Mouse (Mus musculus) cerebellum, adult 2 months (tissue): ENCODE data around the gene Sult6b2.

Experiments used
- CTCF ChIP-seq: fragments of 200-500 bp; IDR thresholded peaks from 2 replicates; pipeline ENCODE4 v1.5.1; 2011; ENCODE audit warnings: low read depth, mild to moderate bottlenecking, control low read depth, low read length, moderate library complexity, borderline replicate concordance; ENCODE audit not compliant: insufficient read depth
- POLR2A ChIP-seq: fragments of 200-500 bp; IDR thresholded peaks from 2 replicates; pipeline ENCODE4 v1.6.1; 2011; ENCODE audit warnings: low read length, control low read depth, borderline replicate concordance; ENCODE audit not compliant: insufficient read depth

DNA sequence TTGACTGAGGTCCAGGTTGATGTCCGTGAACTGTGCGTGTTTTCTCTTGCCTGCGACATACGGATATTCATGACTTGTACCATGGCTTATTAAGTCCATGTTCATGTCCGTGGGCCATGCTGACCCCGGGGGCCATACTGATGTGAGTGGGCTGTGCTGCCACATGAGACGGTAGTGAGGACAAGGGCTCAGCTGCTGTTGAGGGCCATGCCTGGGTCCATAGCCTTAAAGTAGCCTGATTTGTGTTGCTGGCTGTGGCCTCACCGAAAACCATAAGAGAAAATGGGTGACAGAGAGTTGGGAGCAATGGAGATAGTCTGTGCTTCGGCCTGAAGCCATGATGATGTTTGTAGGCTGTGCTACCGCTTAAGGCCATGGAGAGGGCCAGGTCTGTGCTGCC lies 14.0 kb upstream of the Sult6b2 start:
- TF ChIP-seq CTCF, result no peak
- TF ChIP-seq POLR2A, result no peak
